Mouse (Mus musculus): ENCODE measurements around the gene Nrxn2.

DNA sequence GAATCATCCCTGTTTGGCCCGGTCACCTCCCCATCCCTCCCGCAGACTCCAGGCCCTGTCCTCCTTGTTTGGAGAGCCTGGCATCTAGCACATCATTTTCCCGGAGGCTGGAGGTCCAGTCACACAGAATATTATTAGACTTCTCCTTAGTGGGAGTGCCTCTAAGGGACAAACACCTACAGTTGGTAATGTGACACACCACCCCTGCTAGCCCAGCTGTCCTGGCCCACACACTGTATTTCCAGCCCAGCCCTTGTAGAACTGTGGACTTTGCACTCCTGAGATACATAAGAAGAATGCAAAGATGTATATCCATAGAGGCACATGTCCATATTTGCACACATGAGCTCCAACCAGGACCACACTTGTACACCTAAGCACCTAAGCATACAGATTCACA lies 103.1 kb downstream of the Nrxn2 start:
- TF ChIP-seq HCFC1 (IDR thresholded peaks at IDR 0.05; ENCODE audit: borderline replicate concordance, insufficient read depth, low read length) (no peak), ZC3H11A (IDR thresholded peaks at IDR 0.05; ENCODE audit: borderline replicate concordance, low read depth, low read length) (no peak), ZNF384 (IDR thresholded peaks at IDR 0.05; ENCODE audit: low read depth, low read length) (no peak), CHD2 (IDR thresholded peaks at IDR 0.05; ENCODE audit: low read depth, low read length) (no peak)
